Mouse (Mus musculus) midbrain, embryonic 14.5 days (tissue): ENCODE data around the gene Mier2. TPM values are rescaled to one million over a fixed set of nuclear protein-coding genes. Genes with fewer than 3 reads are reported as not detected.
A peak's percentile ranks its signal among the peaks of the same experiment; 100 is the strongest.

Source experiments
- ATAC-seq: fragments of 200-750 bp; cut with Nextera tagmentation; 2 replicates; pipeline ENCODE4 v1.8.0; 2017; ENCODE audit warnings: moderate number of reproducible peaks, moderate library complexity; ENCODE audit not compliant: low FRiP score, low TSS enrichment
- DNase-seq: peaks from one replicate; pipeline ENCODE4 v3.0.0-alpha.2; 2015
- H3K27ac ChIP-seq: fragments of 300-500 bp; sonication (generic); replicated peaks from 2 replicates; pipeline ENCODE4 v1.5.1; 2014; ENCODE audit warnings: mild to moderate bottlenecking, low read depth, low read length, moderate library complexity
- H3K27me3 ChIP-seq: fragments of 300-500 bp; sonication (generic); 2 replicates; pipeline ENCODE4 v1.6.1; 2014; ENCODE audit warnings: low read length, control low read depth, mixed read lengths; ENCODE audit not compliant: control insufficient read depth, insufficient read depth
- H3K36me3 ChIP-seq: fragments of 300-500 bp; sonication (generic); 2 replicates; pipeline ENCODE4 v1.6.1; 2014; ENCODE audit warnings: low read length, control low read depth; ENCODE audit not compliant: control insufficient read depth, insufficient read depth
- H3K4me1 ChIP-seq: fragments of 300-500 bp; sonication (generic); 2 replicates; pipeline ENCODE4 v1.6.1; 2014; ENCODE audit warnings: mild to moderate bottlenecking, antibody characterized with exemption, low read length, control low read depth; ENCODE audit not compliant: control insufficient read depth, insufficient read depth
- H3K4me2 ChIP-seq: fragments of 300-500 bp; sonication (generic); 2 replicates; pipeline ENCODE4 v1.6.1; 2014; ENCODE audit warnings: mild to moderate bottlenecking, low read length, moderate library complexity
- H3K4me3 ChIP-seq: fragments of 300-500 bp; sonication (generic); replicated peaks from 2 replicates; pipeline ENCODE4 v1.5.1; 2014; ENCODE audit warnings: low read depth, low read length
- H3K9ac ChIP-seq: fragments of 300-500 bp; sonication (generic); replicated peaks from 2 replicates; pipeline ENCODE4 v1.6.1; 2014; ENCODE audit warnings: mild to moderate bottlenecking, low read length, moderate library complexity
- H3K9me3 ChIP-seq: fragments of 300-500 bp; sonication (generic); 2 replicates; pipeline ENCODE4 v1.6.1; 2016; ENCODE audit warnings: low read length, control low read depth, mixed read lengths; ENCODE audit not compliant: control insufficient read depth
- WGBS: fragments of 180-500 bp; shearing (Covaris S2); extraction: QIAGEN DNeasy Blood & Tissue Kit; methylation state at CpG from one replicate; pipeline ENCODE4 v1.1.7; 2014; 5-methylcytosine and 5-hydroxymethylcytosine counted together
- polyA plus RNA-seq: library from polyadenylated mRNA; unstranded; fragments of >200 nt; fragmentation: Nextera tagmentation; extraction: Ambion mirVana; gene quantifications from 2 replicates; pipeline ENCODE4 v1.2.1, GENCODE M21; 2014

Gene Mier2
- polyA plus RNA-seq, 1 experiment from 2014 or later = 48.8 TPM

GRCm38 (mm10) chr10:79526661-79527452 is 28.1 kb downstream of the Mier2 start:
- Histone ChIP-seq H3K4me2 (no peak overlapping the region), H3K9me3 (no peaks in the 10 kb centered on the region), H3K4me3 (no peak overlapping the region), H3K9ac (no peak overlapping the region), H3K27ac (no peak overlapping the region), H3K27me3 (no peaks in the 10 kb centered on the region), H3K36me3 (no peaks in the 10 kb centered on the region), H3K4me1 (no peaks in the 10 kb centered on the region)
- ATAC-seq = no peak
- DNase-seq = no peak
- 91% methylated on average over 12 of the region's 12 CpGs for WGBS

DNA sequence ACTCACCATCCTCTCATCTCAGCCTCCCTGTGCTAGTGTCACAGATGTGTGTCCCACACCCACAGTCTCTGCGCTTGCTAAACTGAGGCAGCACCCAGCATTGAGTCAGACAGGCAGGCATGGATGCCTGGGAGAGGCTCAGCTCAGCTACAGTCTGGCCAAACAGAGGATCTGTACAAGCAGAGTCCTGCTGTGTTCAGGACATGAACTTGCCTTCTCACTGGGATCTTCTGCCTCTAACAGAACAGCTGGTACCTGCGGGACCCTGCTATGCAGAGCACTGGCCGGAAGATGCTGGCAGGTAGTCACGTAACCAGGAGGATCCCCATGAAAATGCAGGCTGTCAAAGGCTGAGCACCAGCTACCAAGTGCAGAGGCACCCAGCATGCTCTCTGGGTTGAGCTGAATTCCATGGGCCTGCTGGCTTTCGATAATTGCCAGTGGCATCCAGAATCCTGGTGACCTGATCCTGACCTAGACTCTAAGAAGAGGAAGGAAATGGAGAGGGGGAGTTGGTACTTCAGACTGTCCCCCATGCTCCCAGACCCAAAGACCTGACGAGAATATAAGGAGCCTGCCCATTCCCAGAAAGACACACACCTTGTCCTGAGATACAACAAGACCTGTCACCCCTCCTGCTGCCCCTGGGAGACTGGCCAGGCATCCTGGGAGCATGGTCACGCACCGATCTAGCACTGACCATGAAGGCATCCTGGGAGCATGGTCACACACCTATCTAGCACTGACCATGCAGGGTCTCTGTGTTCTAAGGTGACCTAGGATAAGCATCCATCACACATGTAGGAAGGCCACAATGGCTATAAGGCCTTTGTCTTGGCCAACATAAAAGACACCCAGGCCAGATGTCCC is 29.3 kb downstream of the Mier2 start:
- no peaks in the 10 kb centered on the region for H3K9me3 ChIP-seq
- H3K27me3 ChIP-seq = no peaks in the 10 kb centered on the region
- H3K4me3 ChIP-seq = no peak overlapping the region
- no peak overlapping the region for H3K27ac ChIP-seq
- no peaks in the 10 kb centered on the region for H3K36me3 ChIP-seq
- ATAC-seq (no peak), DNase-seq (no peak)
- WGBS = 94% methylated on average over 8 of the region's 8 CpGs
- H3K4me2 ChIP-seq = no peak overlapping the region
- no peaks in the 10 kb centered on the region for H3K4me1 ChIP-seq
- no peak overlapping the region for H3K9ac ChIP-seq

- Histone ChIP-seq H3K27me3 (no peaks in the 10 kb centered on the region), H3K4me2 (no peak overlapping the region), H3K36me3 (no peaks in the 10 kb centered on the region), H3K27ac (no peak overlapping the region), H3K4me1 (no peaks in the 10 kb centered on the region), H3K9me3 (no peaks in the 10 kb centered on the region), H3K9ac (no peak overlapping the region), H3K4me3 (no peak overlapping the region)
- ATAC-seq = no peak
- no peak for DNase-seq
- WGBS = 80% methylated on average over 1 of the region's 1 CpGs
These were observed 30.6 kb downstream of the Mier2 start for GRCm38 (mm10) chr10:79524433-79524832.

DNA sequence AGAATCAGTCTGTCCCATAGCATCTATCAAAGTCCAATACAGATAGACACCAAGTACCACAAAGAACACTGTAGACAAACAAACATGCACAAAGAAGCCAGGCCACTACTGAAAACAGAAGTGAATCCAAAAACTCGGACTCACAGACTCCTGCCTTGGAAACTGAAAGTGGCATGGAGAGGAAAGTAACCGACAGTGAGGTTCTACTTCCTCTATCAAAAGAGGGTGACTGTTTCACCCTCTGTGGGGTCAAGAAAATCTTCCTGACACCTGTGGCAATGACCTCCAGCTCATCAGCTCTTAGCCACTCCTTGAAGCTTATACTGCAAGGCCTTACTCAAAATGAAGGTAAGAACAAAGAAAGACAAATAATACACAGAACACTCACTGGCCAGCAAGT is 48.3 kb downstream of the Mier2 start:
- Histone ChIP-seq H3K27me3 (no peaks in the 10 kb centered on the region), H3K4me2 (no peak overlapping the region), H3K27ac (no peak overlapping the region), H3K36me3 (no peaks in the 10 kb centered on the region), H3K4me1 (no peaks in the 10 kb centered on the region), H3K9ac (no peak overlapping the region), H3K4me3 (no peak overlapping the region), H3K9me3 (no peaks in the 10 kb centered on the region)
- DNase-seq = no peak
- WGBS = 81% methylated on average over 2 of the region's 2 CpGs
- ATAC-seq = no peak

GRCm38 (mm10) chr10:79502830-79503644 is 52.0 kb downstream of the Mier2 start:
- peak; percentile 29 for DNase-seq
- H3K9me3 ChIP-seq = no peaks in the 10 kb centered on the region
- H3K27me3 ChIP-seq = no peaks in the 10 kb centered on the region
- no peaks in the 10 kb centered on the region for H3K36me3 ChIP-seq
- no peak overlapping the region for H3K4me3 ChIP-seq
- 66% methylated on average over 6 of the region's 6 CpGs for WGBS
- no peak overlapping the region for H3K9ac ChIP-seq
- no peaks in the 10 kb centered on the region for H3K4me1 ChIP-seq
- H3K4me2 ChIP-seq = no peak overlapping the region
- ATAC-seq = no peak
- H3K27ac ChIP-seq = no peak overlapping the region

- Histone ChIP-seq H3K36me3 (no peaks in the 10 kb centered on the region), H3K27ac (no peak overlapping the region), H3K4me1 (no peaks in the 10 kb centered on the region), H3K4me3 (no peak overlapping the region), H3K4me2 (no peak overlapping the region), H3K27me3 (no peaks in the 10 kb centered on the region), H3K9me3 (no peaks in the 10 kb centered on the region), H3K9ac (no peak overlapping the region)
- ATAC-seq (no peak), DNase-seq (no peak)
- WGBS = 52% methylated on average over 2 of the region's 2 CpGs
These were observed 58.2 kb downstream of the Mier2 start for GRCm38 (mm10) chr10:79496701-79497288.

DNA sequence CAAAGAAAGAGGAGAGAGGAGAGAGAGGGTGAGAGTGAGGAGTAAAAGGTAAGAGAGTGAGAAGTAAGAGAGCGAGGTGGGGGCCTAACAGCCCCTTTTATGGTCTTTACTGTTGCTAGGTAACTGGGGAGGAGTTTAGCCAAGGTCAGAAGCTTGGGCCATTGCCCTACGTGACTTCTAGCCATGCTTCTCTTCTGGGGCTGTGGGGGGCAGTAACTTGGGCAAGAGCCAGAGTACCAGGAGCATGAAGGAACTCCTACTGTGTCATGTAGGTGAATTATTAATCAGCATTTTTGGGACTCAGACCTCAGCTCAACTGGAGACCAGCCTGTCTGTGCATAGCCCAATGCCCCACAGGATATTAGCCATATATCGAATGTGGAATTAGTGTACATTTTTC is 59.1 kb downstream of the Mier2 start:
- ATAC-seq = no peak
- WGBS = 71% methylated on average over 3 of the region's 3 CpGs
- H3K9me3 ChIP-seq = no peaks in the 10 kb centered on the region

More for the DNA sequence above, 59.1 kb downstream of the Mier2 start:
- H3K36me3 ChIP-seq = no peaks in the 10 kb centered on the region
- H3K4me1 ChIP-seq = no peaks in the 10 kb centered on the region
- H3K27ac ChIP-seq = no peak overlapping the region
- no peak overlapping the region for H3K9ac ChIP-seq
- no peaks in the 10 kb centered on the region for H3K27me3 ChIP-seq
- no peak overlapping the region for H3K4me2 ChIP-seq
- no peak for DNase-seq
- no peak overlapping the region for H3K4me3 ChIP-seq
